In the genomic region with DNA sequence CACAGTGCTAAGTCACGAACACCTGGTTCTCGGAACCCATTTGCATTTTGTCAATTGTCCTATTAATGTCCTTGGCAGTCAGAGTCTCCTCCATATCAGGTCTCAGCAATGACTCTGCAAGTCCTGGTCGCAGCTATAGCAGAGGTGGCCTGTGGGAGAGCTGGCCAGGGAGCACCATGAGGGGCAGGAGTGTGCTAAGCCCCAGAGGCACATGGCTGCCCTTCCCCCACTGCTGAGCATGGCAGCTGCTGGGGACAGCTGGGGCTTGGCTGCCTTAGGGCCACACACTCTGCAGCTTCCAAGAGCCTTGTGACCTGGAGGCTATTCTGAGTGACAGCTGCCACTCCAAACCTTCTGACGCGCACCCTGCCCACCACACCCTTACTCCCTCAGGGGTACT, we compare ENCODE assay signal across 9 mouse cellular contexts. TPM values are rescaled to one million over a fixed set of nuclear protein-coding genes. Genes with fewer than 3 reads are reported as not detected.
DNase-seq lines count a peak whose midpoint lies in the region; ATAC-seq lines count a peak whose summit lies in the region.
"Had no signal": no experiment of that assay in that cellular context is flagged by ENCODE, and none has a peak within 500 bp of the region (broad histone marks: within the 10 kb centered on the region; RNA-seq: fewer than 3 reads in every experiment).

No protein-coding gene starts in this region.

- 60% methylated on average over 5 of the region's 5 CpGs for WGBS in embryonic facial prominence, embryonic 10.5 days
- WGBS in heart, embryonic 16.5 days: 57% methylated on average over 5 of the region's 5 CpGs
- WGBS in neural tube, embryonic 11.5 days: 58% methylated on average over 5 of the region's 5 CpGs

- 0 out of 2 replicates have a peak, but pooled peaks have one; percentile 37 for ATAC-seq in heart, embryonic 16.5 days (replicated peaks; ENCODE audit: extremely low read depth, insufficient read depth, low FRiP score)
- no peak for ATAC-seq in neural tube, embryonic 11.5 days (ENCODE audit: insufficient read depth, low FRiP score, low TSS enrichment)
- no peak for ATAC-seq in granulocyte monocyte progenitor cell, adult 5-6 weeks (replicated peaks; ENCODE audit: poor library complexity, severe bottlenecking)
- ATAC-seq: intestine, embryonic 15.5 days had no signal

- H3K4me2 ChIP-seq in heart, embryonic 16.5 days (ENCODE audit: low read depth, low read length): no peak overlapping the region
- H3K4me2 ChIP-seq in neural tube, embryonic 11.5 days (ENCODE audit: low read depth): no peak overlapping the region
- H3K4me2 ChIP-seq: intestine, embryonic 15.5 days; stomach, embryonic 15.5 days had no signal

- H3K9me3 ChIP-seq in embryonic facial prominence, embryonic 10.5 days: peaks cover 8% of the 10 kb centered on the region
- peaks cover 7% of the 10 kb centered on the region for H3K9me3 ChIP-seq in heart, embryonic 16.5 days (replicated peaks; ENCODE audit: control insufficient read depth, low read length)
- H3K9me3 ChIP-seq in neural tube, embryonic 11.5 days (ENCODE audit: control insufficient read depth, low read length): peaks cover 2% of the 10 kb centered on the region; the same call in 1 of the 2 replicates
- H3K9me3 ChIP-seq: intestine, embryonic 15.5 days; stomach, embryonic 15.5 days had no signal

- H3K36me3 ChIP-seq in embryonic facial prominence, embryonic 10.5 days (replicated peaks): peaks cover 3% of the 10 kb centered on the region; the same call in 1 of the 2 replicates
- H3K36me3 ChIP-seq in heart, embryonic 16.5 days (ENCODE audit: control insufficient read depth, insufficient read depth): no peaks in the 10 kb centered on the region
- H3K36me3 ChIP-seq in neural tube, embryonic 11.5 days (ENCODE audit: control insufficient read depth, insufficient read depth, low read length): no peaks in the 10 kb centered on the region
- H3K36me3 ChIP-seq: intestine, embryonic 15.5 days; stomach, embryonic 15.5 days had no signal

- H3K4me1 ChIP-seq in embryonic facial prominence, embryonic 10.5 days: peaks cover 34% of the 10 kb centered on the region
- peaks cover 16% of the 10 kb centered on the region for H3K4me1 ChIP-seq in heart, embryonic 16.5 days (ENCODE audit: control insufficient read depth, insufficient read depth, low read length)
- H3K4me1 ChIP-seq in neural tube, embryonic 11.5 days (ENCODE audit: control insufficient read depth, insufficient read depth, low read length): peaks cover 8% of the 10 kb centered on the region; the same call in 1 of the 2 replicates

- peaks cover 16% of the 10 kb centered on the region for H3K27me3 ChIP-seq in embryonic facial prominence, embryonic 10.5 days (replicated peaks; ENCODE audit: low read depth, poor library complexity, severe bottlenecking)
- no peaks in the 10 kb centered on the region for H3K27me3 ChIP-seq in heart, embryonic 16.5 days (ENCODE audit: control insufficient read depth, insufficient read depth, low read length)
- no peaks in the 10 kb centered on the region for H3K27me3 ChIP-seq in neural tube, embryonic 11.5 days (ENCODE audit: control insufficient read depth, insufficient read depth, low read length)
- H3K27me3 ChIP-seq: intestine, embryonic 15.5 days; stomach, embryonic 15.5 days had no signal

- no peak overlapping the region for H3K9ac ChIP-seq in heart, embryonic 16.5 days (ENCODE audit: low read length)
- no peak overlapping the region for H3K9ac ChIP-seq in neural tube, embryonic 11.5 days (ENCODE audit: low read length)
- H3K9ac ChIP-seq: intestine, embryonic 15.5 days; stomach, embryonic 15.5 days had no signal

- H3K4me3 ChIP-seq in embryonic facial prominence, embryonic 10.5 days: no peak overlapping the region
- no peak overlapping the region for H3K4me3 ChIP-seq in heart, embryonic 16.5 days (ENCODE audit: low read length)
- no peak overlapping the region for H3K4me3 ChIP-seq in neural tube, embryonic 11.5 days (ENCODE audit: low read depth, low read length)
- H3K4me3 ChIP-seq: intestine, embryonic 15.5 days; stomach, embryonic 15.5 days had no signal

- intact Hi-C loops in left cerebral cortex, postnatal 4 days (cut with DNase I): no loop called here
- intact Hi-C loops in left cerebral cortex, postnatal 10 days (cut with DNase I): no loop called here

- DNase-seq in left cerebral cortex, postnatal 4 days: peak; percentile 79
- DNase-seq in left cerebral cortex, postnatal 10 days (ENCODE audit: extremely low spot score in 1 of 2, low spot score in 2 of 2): no peak
- peak; percentile 36 for DNase-seq in embryonic facial prominence, embryonic 10.5 days (ENCODE audit: low spot score)
- peak; percentile 34 for DNase-seq in neural tube, embryonic 11.5 days (ENCODE audit: low spot score)
- DNase-seq in left cerebral cortex, adult 9 months (ENCODE audit: low spot score in 2 of 2): no peak

- no peak overlapping the region for H3K27ac ChIP-seq in embryonic facial prominence, embryonic 10.5 days (replicated peaks)
- no peak overlapping the region for H3K27ac ChIP-seq in heart, embryonic 16.5 days (ENCODE audit: low read length)
- H3K27ac ChIP-seq in neural tube, embryonic 11.5 days (ENCODE audit: low read depth, low read length): no peak overlapping the region
- H3K27ac ChIP-seq: intestine, embryonic 15.5 days; stomach, embryonic 15.5 days had no signal

RNA-seq across cellular contexts. Expression of a gene that starts 52.3 kb away (rescaled TPM):
- total RNA-seq in left cerebral cortex, postnatal 4 days (2021): 10 to 100 TPM; 76.8 to 77.6 TPM
- 10 to 100 TPM; 95.2 to 96.8 TPM for total RNA-seq in left cerebral cortex, postnatal 10 days (2021)
- 16.0 and 16.7 TPM in 2 replicates for polyA plus RNA-seq in embryonic facial prominence, embryonic 10.5 days (2016; fragmentation: Nextera tagmentation; extraction: Ambion mirVana)
- 17.2 and 18.3 TPM in 2 replicates for polyA plus RNA-seq in heart, embryonic 16.5 days (2015; fragmentation: Nextera tagmentation; extraction: Ambion mirVana)
- 18.6 and 18.9 TPM in 2 replicates for polyA plus RNA-seq in neural tube, embryonic 11.5 days (2014; fragmentation: Nextera tagmentation; extraction: Ambion mirVana)
- 161 and 168 TPM in 2 replicates for total RNA-seq in granulocyte monocyte progenitor cell, adult 5-6 weeks (2014; fragmentation: Nextera tagmentation)
- 123 and 128 TPM in 2 replicates for total RNA-seq in granulocyte monocyte progenitor cell, adult 5-6 weeks (2017)

Comparison
In these comparisons a context has a peak if more than half of its experiments do, and no peak if none do; other contexts are left out.
1. DNase-seq: peak in left cerebral cortex, postnatal 4 days (single experiment), embryonic facial prominence, embryonic 10.5 days (single experiment) and neural tube, embryonic 11.5 days (single experiment); none in left cerebral cortex, postnatal 10 days (0 of 2) and left cerebral cortex, adult 9 months (0 of 2).